Mouse (Mus musculus) frontal cortex, adult (tissue): ENCODE results near the gene Anxa11.
A peak's percentile ranks its signal among the peaks of the same experiment; 100 is the strongest.
"Not testable (repeated sequence)": the region's sequence is repeated elsewhere in the genome, so short reads cannot be mapped to it uniquely, and the experiment has no call there.

Experiments
- ATAC-seq: cut with Nextera tagmentation; 2 replicates; pipeline ENCODE4 v1.9.2; 2017; ENCODE audit warnings: mild to moderate bottlenecking, moderate library complexity, mixed read lengths; ENCODE audit not compliant: low TSS enrichment

Gene Anxa11

DNA sequence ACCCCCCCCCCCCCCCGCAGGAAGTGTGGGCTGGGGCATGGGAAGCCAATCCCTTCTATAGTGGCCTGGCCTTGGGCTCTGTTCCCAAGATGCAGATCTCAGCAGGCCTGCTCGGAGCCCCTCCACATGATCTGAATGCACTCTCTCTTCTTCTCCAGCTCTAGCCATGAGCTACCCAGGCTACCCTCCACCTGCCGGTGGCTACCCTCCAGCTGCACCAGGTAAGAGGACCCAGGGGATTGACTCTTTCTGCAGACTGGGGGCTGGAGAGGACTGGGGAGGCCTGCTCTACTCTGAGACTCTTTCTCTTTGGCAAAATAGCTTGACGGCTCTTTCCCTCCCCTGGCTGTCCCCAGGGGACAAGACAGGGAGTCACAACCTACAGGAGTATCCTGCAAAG is 26.8 kb downstream of the Anxa11 start:
- no peak for ATAC-seq

DNA sequence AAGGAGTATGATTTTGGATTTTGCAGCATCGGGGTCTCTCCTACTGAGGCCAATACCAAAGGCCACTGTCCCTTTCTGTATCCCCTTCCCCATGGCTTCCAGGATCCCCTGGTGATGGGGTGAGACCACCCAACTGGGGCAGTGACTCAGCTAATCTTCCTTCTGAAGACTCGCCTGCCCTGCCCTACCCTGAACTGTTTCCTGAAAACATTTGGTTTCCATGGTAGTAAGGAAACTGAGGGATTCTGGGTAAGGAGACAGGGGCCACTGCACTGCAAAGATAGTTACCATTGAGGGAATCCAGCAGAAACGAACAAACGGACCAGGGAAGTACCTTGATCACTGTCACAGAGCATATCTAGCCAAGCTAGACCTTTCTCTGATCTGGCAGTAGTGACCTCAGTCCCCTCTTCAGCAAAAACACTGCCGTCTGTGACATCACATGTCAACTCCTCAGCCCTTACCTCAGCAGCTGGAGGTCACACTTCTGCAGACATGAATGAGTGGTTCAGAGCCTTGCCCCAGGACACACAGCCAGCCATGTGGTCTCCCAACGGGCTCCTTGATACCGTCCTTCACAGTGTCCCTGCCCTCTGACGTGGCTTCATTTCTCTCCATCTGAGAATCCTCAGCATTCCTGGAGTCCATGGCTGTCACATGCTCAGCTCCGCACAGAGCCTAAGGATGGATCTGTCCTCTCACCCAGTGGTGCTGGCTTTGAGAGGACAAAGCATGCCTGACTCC is 27.4 kb downstream of the Anxa11 start:
- ATAC-seq: no peak

DNA sequence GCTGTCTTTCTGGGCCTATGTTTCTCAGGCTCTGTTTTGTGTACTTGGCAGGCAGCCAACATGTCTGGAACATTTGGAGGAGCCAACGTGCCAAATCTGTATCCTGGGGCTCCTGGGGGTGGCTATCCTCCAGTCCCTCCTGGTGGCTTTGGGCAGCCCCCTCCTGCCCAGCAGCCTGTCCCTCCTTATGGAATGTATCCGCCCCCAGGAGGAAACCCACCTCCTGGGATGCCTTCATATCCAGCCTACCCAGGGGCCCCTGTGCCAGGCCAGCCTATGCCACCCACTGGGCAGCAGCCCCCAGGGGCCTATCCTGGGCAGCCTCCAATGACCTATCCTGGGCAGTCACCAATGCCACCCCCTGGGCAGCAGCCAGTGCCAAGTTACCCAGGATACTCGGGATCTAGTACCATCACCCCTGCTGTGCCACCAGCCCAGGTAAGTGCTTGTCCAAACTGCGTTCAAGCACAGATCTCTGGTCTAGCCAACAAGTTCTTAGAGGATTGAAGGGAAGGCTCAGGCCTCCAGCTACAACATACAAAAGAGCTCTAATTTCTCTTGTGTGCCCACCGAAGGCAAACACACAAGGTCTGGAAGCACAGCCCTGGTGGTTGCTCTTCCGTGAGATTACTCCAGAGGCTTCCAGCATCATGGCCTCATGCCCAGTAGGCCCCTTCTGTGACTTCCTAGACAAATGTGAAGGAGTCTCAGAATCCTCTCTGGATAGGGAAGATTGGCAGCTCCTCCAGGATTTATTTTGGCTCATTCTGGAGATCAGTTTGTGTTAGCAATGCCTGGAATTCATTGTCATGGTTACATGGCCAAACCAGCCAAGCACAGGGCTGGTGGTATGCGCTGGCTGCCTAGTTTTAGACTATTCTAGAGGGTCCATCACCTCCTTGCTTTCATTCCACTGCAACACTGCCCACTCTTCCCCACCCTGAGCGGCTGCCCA is 30.8 kb downstream of the Anxa11 start:
- ATAC-seq: peak; percentile 44

DNA sequence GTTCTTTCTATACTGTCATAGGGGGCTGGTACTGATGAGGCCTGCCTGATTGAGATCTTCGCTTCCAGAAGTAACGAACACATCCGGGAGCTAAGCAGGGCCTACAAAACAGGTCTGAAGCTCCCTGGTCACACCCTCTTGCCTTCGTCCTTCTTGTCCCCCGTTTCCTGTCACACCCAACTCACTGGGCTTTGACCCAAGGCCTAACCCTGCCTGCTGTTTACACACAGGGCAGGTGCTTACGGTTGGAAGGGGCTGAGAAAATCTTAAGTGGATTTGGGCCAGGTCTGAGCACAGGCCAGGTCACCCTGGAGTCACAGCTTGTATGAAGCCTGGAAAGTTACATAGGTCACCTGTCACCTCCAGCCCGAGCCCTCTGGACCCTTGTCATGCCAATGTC is 34.7 kb downstream of the Anxa11 start:
- ATAC-seq: not testable (repeated sequence)

DNA sequence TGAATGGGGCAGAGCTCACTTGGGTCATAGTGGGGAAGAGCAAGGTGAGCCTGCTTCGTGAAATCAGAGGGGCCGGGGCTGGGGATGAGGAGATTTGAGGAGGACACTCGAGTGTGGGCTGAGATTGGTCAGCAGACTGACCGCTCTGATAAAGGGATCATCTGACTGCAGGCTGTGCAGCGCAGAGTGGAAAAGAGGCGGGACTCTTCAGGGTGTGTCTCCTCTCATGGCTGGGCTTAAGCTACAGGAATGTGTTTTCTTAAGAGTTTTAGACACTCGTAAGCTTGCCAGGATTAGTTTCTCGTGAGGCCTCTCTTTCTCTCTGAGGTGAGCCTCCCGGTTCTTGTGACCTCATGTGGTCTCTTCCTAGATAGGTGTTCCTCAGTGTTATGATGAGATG is 39.8 kb downstream of the Anxa11 start:
- not testable (repeated sequence) for ATAC-seq

DNA sequence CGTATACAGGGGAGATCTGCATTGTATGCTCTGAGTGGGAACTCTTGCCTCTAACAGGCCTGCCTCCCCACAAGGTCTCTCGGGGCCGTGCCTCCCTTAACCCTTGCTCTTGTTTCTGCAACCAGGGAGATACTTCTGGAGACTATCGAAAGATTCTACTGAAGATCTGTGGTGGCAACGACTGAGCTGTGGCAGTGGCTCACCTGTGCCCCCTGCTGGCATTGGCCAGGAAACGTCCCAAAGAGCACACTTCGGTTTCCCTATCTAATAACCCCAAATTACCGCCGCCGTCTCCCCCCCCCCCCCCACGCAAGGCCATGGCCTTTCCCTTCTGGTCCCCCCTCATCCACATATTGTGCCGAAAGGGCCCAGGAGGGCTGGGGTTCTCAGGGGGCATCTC is 43.9 kb downstream of the Anxa11 start:
- ATAC-seq: not testable (repeated sequence)

DNA sequence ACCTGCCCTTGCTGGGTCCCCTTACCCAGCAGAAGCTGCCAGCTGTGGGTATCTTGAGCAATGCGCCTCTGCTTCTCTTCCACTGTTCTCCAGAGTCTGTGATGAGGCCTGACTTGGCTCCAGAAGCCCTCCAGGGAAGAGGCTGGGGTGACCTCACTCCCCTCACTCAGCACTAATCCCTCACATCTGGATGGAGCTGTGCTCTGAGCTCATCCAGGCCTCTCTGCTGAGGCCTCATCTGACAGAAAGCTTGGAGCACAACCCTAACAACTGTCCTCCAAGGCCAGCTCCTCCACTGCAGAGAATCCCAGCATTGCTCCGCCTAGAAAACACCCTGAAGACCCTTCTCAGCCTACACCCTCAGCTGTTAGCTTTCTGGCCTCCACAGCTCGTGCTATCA is 52.6 kb downstream of the Anxa11 start:
- ATAC-seq: not testable (repeated sequence)

DNA sequence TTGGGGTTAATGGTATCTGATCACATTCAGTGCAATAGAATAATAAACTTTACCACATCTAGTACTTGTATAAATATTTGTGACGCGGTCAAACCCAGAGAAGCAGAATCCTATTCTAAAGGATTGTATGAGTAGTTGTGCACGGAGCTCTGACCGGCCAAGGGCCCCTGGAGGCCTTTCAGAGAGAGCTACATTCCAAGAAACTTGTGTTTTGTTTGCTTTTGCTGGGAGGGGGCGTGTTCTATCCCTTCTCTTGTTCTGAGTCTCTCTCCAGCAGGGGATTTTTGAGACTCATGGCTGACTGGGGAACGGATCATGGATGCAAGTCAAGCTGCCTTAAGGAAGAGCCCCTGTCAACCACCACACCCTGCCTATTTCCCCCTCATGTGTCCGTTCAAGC is 53.7 kb downstream of the Anxa11 start:
- ATAC-seq: not testable (repeated sequence)

DNA sequence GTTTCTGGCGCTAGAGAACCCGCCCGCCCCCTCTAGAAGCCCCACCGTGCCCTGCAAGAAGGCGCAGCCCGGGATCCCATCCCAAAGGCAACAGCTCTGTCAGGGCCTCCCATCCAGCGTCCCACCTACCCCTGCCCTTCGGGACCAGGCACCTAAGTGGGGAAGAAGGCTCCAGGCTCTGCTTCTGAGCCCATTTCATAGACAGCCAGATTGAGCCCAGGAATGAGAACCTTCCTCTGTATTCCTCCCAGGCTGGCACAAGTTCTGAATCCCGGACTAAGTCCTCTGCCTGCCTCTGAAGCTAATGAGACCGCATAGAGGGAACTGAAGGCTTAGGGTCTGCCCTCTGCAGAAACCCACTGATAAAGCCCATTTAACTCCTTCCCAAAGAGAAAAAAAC is 61.0 kb downstream of the Anxa11 start, which contains the start of gene Plac9a:
Gene Plac9a (minus strand): TSS at position 101 of the 400 bp plus-strand sequence.
- ATAC-seq: not testable (repeated sequence)

DNA sequence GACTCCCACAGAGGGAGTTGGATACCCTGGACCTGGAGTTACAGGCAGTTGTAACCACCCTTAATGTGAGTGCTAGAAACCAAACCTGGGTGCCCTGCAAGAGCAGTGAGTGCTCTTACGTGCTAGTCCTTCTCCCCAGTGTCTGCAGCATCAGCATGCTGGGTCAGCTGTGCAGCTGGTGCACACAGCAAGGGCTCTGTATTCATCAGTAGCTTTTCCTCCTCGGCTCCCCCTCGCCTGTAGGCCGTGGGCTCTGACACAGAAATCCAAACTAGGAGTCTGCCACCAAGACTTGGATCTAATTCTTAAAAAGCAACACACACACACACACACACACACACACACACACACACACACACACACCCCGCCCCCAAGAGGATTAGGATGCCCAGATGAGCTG is 63.3 kb downstream of the Anxa11 start:
- not testable (repeated sequence) for ATAC-seq

DNA sequence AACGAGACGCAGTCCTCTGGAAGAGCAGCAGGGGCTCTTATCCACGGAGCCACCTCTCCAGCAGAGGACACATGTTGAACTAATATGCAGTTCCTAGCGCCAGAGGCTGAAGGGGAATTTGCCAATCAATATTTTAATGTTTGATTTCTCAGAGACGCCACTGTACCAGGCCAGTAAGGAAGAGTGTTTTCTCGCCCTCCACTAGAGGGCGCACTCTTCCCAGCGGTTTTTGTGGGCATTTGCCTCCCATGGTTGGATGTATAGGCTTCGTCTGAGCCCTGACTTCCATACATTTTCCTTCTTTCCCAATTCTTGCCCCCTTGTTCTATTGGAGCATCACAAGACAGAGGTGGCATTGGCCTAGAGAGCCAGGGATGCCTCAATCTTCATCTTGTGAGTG is 65.3 kb downstream of the Anxa11 start:
- not testable (repeated sequence) for ATAC-seq

DNA sequence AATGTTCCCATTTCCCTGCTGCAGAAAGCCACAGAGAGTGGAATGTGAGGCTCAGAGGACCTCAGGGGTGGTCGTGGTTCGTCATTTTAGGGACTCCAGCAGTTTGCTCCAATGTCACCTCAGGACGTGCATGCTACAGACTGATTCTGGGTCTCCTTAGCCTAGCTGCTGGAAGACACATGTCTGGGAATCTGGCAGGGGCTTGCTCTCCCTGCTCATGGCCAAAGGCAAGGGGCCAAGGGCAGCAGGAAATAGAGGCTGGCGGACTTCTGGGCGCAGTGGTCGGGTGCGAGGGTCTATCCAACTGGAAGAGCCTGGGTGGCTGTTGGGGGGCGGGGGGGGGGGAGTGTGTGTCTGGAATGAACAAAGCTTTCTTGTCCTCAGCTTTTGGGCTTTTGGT is 67.0 kb downstream of the Anxa11 start:
- ATAC-seq: not testable (repeated sequence)

DNA sequence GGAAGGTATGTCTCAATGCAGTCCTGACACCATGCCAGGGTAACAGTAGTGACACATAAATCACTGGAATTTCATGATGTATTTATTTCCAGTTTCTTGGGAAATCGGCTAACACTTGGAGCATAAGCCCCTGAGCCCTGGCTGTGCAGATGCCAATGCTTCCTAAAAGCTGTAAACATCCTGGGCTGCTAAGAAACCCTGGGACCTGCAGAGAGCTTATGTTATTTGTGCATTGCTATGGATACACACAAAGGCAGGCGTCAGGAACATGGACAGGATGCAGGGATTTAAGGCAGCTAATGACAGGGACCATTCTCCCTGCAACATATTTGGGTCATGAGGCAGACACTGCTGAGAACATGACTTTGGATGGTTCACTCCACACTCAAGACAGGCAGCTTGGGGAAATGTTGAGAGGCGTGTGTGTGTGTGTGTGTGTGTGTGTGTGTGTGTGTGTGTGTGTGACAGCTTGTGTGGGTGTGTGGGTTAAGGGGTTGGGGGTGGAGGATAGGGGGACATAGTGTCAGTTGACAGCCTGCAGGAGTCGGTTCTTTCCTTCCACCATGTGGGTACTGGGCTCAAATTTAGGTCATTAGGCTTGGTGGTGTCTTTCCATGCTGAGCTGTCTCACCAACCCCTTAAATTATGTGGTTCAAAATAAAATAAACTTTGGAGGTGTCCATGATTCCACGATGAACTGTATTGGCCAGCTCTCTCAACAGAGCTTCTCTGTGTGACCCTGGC is 76.6 kb downstream of the Anxa11 start:
- ATAC-seq: not testable (repeated sequence)

DNA sequence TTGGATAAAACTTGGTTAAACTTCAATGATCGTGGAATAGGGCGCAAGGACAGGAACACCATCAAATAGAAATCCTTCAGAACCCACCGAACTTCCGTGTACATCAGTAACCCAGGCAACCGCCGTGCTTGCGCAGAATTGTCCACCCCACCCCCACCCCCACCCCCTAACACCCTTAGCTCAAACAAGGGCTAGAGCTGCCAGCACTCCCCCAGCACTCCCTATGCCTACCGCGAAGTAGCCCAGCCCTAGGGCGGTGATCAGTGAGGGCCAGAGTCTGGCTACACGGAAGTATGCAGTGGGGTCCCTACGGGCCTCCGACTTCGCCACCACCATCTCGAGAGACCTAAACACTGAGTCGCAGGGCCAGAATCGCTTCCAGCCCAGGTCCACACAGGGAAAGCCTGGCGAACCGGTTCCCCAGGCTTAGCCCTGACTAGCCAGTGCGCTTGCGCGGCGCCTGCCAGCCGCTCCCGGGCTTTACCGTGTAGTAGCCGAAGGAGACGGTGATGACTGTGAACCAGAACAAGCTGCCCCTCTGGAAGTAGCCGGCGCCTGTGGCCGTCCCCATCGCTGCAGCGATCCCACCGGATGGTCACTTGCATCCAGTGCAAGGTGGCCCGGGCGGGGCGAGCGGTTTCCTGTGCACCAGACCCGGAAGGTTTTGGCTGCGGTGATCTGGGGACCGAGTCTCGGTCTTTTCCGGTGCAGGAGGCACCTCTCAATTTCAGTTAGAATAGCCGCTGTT is 85.0 kb downstream of the Anxa11 start:
- peak; percentile 90 for ATAC-seq

DNA sequence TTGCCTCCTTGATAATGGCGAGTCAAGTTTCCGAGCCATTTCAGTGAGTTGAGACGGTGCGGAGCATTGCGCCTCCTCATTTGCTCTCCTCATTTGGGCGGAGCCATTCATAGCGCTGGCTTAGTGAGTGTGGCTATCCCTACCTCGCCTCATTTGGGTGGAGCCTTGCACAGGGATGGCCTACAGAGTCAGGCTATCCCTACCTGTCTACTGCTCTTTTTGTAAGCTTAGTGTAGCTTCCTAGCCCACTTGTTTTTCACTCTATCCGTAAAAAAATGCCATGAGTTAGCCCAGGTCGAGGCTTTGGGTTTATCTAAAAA is 85.6 kb downstream of the Anxa11 start, which contains the start of gene Tmem254a:
Gene Tmem254a (minus strand): TSS at position 111 of the 320 bp plus-strand sequence.
- ATAC-seq: peak; percentile 93
